Mouse (Mus musculus) myocyte (in vitro differentiated cells): ENCODE measurements at regions not wholly inside any gene's neighbourhood (a gene's known extent, or its start where the extent isn't known, plus 50 kb on each side); places are given as distances from the start of the nearest gene placed in this dataset.

Source experiments
- E2F4 ChIP-seq: IDR thresholded peaks from one replicate; pipeline ENCODE4 v1.6.1; 2011; ENCODE audit warnings: mild to moderate bottlenecking, control low read depth, moderate library complexity; ENCODE audit not compliant: insufficient read depth
- MAX ChIP-seq: IDR thresholded peaks from one replicate; pipeline ENCODE4 v1.6.1; 2011; ENCODE audit warnings: low read depth, mild to moderate bottlenecking, control low read depth
- MYOD1 ChIP-seq, 3 experiments: IDR thresholded peaks; one replicate each; pipeline ENCODE4 v1.6.1; 2011; ENCODE audit warnings: control low read depth in 2 of 3, low read depth in 2 of 3, mild to moderate bottlenecking in 2 of 3, moderate library complexity in 1 of 3; ENCODE audit not compliant: insufficient read length in 2 of 3, control insufficient read depth in 1 of 3
- POLR2A ChIP-seq: IDR thresholded peaks from one replicate; pipeline ENCODE4 v1.6.1; 2011; ENCODE audit warnings: low read depth, mild to moderate bottlenecking, control low read depth, moderate library complexity; ENCODE audit not compliant: insufficient read length
- SRF ChIP-seq: IDR thresholded peaks from one replicate; pipeline ENCODE4 v1.6.1; 2011; ENCODE audit warnings: low read depth; ENCODE audit not compliant: control insufficient read depth, insufficient read length
- TCF12 ChIP-seq: IDR thresholded peaks from one replicate; pipeline ENCODE4 v1.6.1; 2011; ENCODE audit warnings: mild to moderate bottlenecking, control low read depth; ENCODE audit not compliant: poor library complexity, insufficient read depth, severe bottlenecking

DNA sequence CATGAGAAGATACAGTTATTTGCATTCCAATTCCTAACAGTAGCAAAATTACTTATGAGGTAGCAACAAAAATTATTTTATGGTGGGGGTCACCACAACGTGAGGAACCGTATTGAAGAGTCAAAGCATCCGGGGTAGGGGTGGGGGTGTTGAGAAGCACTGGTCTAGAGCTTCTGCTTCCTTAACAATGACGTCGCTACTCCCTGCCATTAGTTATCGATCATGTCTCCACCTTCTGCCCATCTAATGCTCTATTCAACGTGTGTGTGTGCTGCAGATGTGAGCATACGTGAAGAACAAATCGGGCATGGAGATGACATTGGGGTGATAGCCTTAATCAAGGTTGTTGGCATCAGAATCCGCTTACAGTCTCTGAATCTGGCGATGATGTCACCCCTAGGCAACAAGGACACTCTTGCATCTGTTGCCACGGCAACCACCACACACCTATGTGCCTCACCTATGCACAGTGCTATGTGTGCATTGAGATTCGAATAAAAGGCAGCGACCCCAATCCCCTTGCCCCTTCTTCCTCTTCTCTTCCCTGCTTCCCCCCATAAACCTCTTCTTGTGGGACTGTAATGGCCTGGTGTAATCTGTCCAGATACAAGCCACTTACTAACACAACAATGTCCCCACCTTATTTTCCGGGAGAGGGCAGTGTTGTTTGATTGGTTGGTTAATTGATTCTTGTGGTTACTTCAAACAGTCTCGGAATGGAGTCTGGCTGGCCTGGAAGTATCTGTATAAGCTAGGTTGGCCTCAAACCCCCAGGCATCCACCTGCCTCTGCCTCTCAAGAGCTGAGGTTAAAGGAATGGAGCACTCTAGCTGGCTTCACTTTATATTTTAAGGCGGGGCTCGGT lies 50.8 kb upstream of the Sub1 start:
- TF ChIP-seq POLR2A (no peak), MAX (no peak), E2F4 (no peak), TCF12 (no peak), SRF (no peak), MYOD1 (IDR thresholded peaks at IDR 0.05; ENCODE audit: control insufficient read depth in 1 of 3, insufficient read length in 2 of 3, low read depth in 2 of 3) (peak in 2 of 3 experiments; percentile 56 to 71)
